Mouse (Mus musculus) T-helper 17 cell (primary cell): ENCODE results near the gene Zcchc4.
"Not testable (repeated sequence)": the region's sequence is repeated elsewhere in the genome, so short reads cannot be mapped to it uniquely, and the experiment has no call there.

Experiments
- in situ Hi-C, 2 experiments: fragments of 300-600 bp; cut with MboI, MseI; formaldehyde crosslinking; loops; 1 replicate in 1 of 2; 2 replicates in 1 of 2; pipeline ENCODE4 v1.15.1; 2025; ENCODE audit warnings: high pct_unique_total_duplicates in 2 of 2

Zcchc4 gene

DNA sequence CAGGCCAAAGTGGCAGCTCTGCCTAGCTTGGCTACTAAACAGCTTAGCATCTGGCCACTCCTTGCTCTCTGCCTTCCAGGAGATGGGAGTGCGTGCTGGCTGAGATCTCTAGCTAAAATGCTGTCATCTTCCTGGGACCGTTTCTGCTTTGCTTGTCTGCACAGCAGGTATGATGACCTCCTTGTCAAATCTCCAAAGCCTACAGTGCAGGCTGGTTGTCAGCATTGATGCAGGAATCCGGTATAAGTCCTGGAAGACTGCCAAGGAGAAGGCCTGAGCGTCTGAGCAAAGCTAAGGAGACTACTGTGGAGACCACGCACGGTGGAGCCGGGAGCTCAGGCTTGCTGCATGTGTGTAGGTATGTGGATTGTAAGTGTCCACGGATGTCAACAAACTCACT lies at the start of gene Zcchc4:
Zcchc4 (plus strand) TSS at position 173 of the 400 bp plus-strand sequence.
- in situ Hi-C loops = no loop called here

DNA sequence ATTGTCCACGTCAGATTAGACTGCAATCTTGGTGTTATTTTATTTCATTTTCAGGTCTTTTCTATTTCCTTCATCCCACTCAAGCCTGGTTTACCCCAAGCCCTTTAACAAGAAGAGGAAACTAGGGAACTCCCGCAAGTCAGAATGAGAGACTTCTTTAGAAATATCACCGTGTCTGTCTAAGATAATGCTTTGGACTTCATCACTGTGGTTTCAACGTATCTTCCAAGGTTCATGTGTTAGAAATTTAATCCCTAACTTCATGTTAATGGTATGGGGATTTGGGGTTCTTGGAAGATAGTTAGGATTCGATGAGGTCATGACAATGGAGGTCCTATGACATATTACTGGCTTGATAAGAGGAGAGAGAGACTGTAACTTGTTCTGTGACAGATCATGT lies 47.5 kb upstream of the Zcchc4 start:
- in situ Hi-C loops = no loop called here

DNA sequence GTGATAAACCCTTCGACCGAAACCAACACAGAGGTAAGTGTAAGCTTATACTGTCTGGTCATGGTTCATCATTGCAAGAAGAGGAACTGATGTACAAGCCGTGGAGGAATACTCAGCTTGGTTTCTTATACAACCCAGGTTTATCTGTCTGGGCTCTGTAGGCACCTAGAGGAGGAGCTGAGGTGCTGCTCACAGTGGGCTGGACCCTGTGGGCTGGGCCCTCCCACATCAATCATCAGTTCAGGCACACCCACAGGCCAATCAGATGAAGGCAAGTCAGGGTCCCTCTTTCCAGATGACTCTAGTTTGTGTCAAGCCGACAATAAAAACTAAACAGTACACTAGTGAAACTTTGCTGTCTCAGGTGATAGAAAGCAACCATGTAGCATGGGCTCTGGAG lies 42.4 kb upstream of the Zcchc4 start:
- in situ Hi-C loops = no loop called here

DNA sequence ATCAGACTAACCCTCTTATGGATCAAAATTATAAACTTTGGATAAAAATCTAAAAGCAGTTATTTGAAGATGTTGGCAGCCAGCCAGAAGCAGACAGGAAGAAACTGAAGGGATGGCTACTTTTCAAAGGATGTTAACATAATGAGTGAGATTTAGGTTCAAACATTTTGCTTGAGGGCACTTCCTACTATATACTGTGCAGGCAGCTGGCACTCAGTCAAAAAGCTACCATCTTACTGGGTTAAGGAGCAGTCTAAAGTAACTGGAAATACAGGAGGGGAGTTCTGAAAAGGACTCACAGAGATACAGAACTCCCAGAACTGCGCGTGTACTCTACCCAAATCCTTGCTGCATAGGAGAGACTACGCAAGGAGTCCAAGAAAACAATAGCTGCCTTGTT lies 39.2 kb upstream of the Zcchc4 start:
- in situ Hi-C loops = loop anchor here in 1 of 2 experiments (5.0 kb wide), 1 partner anchor 101 kb away; no protein-coding TSS in a partner anchor

DNA sequence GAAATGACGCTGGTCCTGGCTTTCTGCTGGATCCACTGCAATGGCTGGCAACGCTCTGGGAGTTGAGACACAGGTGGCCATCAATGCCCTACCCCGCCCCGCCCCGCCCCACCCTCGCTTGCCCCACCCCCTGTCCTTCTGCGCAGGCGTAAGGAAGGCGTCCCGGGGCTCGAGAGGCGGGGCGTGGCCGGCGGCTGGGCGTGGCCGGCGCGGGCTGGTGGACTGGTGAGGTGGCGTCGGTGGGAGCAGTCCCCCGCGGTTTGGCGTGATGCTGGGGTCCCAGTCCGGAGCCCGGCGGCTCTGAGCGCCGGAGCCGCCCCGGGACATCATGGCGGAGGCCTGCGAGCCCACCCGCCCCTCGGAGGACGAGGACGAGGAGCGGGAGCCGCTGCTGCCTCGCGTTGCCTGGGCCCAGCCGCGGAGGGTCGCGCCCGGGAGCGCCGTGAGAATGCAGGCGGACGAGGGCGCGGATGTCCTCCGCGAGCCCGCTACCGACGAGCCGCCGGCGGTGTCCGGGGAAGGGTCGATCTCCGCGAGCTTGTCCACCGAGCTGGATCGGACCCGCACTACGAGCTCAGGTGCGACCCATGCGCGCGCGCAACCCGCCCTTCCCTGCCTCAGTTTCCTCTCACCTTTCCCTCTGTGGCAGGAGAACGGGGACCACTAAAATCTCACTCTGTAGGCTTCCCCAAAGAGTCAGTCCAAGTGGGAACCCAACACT lies 33.7 kb upstream of the Zcchc4 start, which contains the start of gene Pi4k2b:
Pi4k2b (plus strand) TSS at position 184 of the 721 bp plus-strand sequence.
- in situ Hi-C loops = no loop called here

DNA sequence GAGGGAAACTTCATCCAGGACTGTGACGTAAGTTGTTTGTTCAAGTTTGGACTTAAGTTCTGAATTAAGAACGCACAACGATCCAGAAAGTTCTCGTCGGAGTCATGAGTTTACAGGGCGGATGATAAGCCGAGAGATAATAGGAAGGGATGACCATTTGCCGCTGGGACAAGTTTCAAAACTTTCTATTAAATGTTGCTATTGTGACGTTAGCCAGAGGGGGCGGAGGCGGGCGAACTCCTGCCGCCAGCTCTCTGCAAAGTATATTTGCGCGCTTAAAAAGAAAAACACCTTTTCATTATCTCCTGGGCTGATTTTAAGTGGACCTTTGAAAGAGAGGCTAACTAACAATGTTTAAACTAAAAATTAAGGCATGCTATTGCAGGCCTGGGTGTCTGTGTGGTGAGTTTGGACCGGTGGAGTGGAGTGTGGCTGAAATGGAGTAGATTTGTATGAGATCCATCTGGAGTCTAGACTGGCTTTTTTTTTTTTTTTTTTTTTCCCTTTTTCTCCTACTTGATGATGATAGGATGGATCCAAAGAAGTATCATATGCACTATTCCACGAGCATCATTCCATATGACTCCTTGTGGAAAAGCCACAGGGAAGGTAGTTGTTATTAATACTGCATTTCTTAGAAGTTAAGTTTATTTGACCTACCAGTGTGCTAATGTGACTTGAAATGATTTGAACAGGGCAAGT lies 32.9 kb upstream of the Zcchc4 start:
- in situ Hi-C loops = no loop called here

DNA sequence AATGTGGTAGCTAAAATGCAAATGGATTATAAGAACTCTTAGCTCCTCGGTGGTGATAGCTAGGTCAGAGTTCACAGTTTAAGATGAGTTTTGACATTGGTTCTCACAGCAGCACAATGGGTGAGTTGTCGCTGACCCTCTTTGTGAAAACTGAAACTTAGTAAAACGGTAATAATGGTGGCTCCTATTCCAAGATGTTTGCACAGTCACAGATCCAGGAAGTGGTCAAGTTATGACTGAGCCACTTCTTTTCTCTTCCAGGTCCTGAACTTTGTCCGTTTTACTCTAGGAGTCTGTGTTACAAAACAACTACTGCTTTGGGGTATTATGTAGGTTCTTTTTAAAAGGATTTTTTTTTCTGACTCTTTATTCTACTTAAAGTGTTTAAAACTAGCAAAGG lies 32.0 kb upstream of the Zcchc4 start:
- in situ Hi-C loops = no loop called here

DNA sequence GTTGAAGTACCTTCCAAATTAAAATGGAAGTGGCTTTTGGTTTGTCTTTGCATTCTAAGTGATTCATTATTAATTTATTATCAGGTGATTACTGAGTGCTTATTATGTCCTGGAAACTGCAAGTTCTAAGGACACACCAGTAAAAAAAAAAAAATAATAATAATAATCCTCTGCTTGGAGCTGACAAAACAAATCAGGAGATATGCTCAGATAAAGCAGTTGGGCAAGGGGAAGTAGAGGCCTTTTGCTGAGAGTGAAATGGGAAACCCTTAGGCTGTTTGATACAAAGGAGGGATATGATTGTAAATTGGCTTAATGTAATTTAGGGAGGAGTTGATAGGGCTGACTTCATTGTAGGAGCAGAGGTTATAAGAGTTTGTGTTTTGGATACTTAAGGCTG lies 28.3 kb upstream of the Zcchc4 start:
- in situ Hi-C loops = loop anchor here in 1 of 2 experiments (5.0 kb wide), 1 partner anchor 35 kb away; no protein-coding TSS in a partner anchor

DNA sequence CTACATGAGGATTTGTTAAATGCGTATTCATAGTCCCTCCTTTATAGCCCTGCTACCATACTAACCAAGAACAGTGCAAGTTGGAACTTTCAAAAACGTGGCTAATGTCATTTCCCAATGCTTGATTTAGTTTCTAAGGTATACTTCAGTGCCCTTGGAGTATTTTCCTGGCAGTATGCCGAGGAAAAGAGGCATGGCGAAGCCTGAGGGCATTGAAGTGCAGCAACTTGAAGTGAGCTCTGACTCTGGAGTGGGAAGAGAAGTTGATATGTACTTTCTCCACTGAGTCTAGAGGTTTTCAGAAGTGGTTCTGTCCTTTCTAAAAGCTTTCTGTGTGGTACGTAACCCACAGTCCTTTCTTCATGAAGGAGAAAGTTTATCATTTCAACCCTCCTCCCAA lies 26.5 kb upstream of the Zcchc4 start:
- in situ Hi-C loops = loop anchor here in 1 of 2 experiments (5.0 kb wide), 1 partner anchor 34 kb away; no protein-coding TSS in a partner anchor

DNA sequence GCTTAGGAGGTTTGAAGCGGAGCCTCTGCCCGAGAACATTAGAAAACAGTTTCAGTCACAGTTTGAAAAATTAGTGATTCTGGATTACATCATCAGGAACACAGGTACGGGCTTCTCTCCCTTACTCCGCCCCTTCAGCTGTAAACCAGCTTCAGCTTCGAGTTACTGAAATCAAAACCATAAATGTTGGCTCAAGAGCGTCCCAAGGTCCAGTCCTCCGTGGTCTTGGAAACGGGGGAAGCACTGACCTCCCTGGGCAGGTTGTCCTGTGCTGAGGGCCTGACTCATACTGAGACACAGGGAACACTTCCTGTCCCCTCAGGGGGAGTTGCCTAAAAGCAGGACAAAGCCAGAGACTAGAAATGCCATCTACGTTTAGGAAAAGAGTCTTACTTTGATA lies 22.1 kb upstream of the Zcchc4 start:
- in situ Hi-C loops = no loop called here

DNA sequence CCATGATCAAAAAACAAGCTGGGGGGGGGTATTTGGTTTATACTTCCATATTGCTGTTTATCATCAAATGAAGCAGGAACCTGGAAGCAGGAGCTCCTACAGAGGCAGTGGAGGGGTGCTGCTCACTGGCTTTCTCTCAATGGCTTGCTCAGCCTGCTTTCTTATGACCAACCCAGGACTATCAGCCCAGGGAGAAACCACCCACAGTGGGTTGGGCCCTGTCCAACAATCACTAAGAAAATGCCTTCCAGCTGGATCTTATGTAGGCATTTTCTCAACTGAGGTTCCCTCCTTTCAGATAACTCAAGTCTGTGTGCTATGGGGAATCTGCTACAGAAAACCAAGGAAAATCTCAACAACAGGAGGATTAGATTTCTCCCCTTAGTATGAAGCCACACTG lies 21.0 kb upstream of the Zcchc4 start:
- in situ Hi-C loops = no loop called here

DNA sequence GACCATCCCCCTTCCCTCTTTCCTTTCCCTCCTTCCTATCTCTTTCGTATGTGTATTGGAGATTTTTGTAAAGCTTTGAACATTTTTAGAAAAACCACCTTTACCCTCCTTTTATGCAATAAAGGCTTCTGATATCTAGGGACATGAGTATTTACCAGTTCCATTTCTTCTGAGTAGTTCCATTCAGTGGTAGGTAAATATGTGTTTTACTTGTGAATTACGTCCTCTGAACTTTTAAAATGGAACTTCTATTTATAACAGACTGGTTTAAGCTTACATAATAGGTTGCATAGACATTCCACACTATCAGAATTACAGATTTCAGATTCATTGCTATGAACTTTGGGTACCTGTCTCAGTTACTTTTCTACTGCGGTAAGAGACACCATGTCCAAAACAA lies 19.9 kb upstream of the Zcchc4 start:
- in situ Hi-C loops = no loop called here

DNA sequence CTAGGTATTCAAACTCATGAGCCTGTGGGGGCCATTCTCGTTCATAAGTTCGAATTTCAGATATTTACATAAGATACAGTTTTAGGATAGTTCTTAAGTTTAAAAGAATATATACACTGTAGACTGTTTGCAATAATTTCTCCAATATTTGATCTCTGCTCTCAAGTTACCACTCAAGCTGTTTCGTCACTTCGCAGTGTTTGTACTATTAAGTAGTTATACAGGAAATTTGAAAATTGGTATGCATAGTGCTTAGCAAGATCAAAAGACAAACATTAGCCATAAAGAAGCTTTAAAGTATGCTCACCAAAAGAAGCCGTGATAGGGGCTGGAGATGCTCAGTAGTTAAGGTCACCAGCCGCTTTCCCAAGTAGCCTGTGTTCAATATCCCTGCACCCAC lies 19.2 kb upstream of the Zcchc4 start:
- in situ Hi-C loops = no loop called here

DNA sequence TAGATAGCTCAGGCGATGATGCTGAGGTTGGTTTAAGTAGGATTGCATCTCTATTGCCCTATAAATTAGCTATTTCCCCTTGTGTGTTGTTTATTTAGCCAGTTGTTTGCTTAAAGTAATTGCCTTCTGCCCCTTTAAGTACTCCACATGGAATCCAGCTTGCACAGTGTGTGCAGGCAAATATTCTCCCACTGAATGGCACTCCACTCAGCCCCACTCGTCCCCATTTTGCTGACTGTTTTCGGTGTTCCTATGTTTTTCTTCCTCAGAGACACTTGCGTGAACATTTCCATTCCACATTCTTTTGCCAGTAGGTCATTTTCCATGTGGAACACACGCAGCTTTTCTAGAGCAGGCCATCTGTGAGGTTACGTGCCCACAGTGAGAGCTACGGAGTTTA lies 12.6 kb upstream of the Zcchc4 start:
- in situ Hi-C loops = no loop called here

DNA sequence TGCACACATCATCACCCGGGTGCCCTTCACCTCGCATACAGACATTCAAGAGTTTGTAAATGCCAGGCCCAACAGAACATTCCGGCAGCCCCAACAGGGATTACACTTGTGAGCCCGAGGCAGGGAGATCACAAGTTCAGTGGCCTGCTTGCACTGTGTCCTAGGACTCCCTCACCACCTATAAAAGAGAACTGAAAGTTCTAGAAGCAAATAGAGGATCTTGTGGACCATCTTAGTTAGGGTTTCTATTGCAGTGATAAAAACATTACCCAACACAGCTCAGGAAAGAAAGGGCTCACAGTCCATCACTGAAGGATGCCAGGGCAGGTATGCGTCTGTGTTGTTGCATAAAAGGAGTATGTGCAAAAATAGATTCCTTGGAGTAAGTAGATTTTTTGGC lies 942 bp upstream of the Zcchc4 start:
- in situ Hi-C loops = no loop called here

DNA sequence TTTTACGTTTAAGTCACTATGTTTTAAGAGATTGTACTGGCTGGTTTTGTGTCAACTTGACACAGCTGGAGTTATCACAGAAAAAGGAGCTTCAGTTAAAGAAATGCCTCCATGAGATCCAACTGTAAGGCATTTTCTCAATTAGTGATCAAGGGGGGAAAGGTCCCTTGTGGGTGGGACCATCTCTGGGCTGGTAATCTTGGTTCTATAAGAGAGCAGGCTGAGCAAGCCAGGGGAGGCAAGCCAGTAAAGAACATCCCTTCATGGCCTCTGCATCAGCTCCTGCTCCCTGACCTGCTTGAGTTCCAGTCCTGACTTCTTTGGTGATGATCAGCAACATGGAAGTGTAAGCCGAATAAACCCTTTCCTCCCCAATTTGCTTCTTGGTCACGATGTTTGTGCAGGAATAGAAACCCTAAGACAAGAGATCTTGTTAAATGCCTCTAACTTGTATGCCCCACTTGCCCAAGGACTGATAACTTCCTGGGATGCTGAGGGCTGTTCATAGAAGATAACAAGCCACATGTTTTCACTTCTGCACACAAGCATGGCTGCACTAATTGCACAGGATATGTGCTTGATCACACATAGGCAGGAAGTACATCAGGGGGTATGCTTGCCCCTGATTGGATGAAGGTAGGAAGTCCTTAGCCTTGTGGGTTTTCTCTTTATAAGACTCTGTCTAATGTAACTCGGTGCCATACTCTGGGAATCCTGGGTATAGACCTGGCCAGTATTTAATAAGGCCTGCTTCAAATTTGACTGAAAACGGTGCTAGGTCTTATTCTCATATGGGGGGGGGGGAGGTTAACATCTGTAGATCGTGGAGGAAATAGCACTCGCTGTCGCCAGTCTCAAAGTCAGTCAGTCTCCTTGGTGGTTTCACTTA lies 1.5 kb downstream of the Zcchc4 start:
- in situ Hi-C loops = not testable (repeated sequence)

DNA sequence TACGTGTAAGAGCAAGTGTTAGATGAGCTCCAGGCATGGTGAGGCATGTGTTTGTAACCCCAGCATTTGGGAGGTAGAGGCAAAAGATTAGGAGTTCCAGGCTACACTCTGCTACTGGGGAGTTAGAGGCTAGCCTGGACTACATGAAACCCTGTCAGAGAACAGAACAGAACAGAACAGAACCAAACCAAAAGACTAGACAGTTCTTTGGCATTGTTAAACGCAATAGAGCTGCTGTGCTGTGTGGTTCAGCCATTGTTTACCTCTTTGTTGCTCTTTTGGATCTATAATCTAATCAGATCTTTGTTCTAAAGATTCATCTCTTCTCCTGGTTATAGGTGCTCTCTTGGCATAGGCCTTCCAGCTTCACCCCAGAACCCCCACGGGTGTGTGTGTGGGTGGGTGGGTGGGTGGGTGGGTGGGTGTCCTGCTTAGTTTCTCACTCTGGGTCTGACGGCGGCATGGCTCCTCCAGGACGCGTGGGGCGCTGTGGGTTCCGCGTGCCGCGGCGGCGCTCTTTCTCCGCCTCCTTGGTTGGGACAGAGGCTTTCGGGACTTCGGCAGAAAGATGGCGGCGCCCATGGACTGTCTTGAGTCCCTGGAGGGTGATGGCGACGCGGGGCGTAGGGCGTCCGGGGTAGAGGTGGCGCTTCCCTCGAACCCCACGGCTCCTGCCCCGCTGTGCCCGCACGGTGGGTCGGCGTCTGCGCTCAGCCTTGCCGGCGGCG lies 7.5 kb downstream of the Zcchc4 start:
- in situ Hi-C loops = loop anchor here in 1 of 2 experiments (5.0 kb wide), 1 partner anchor 35 kb away; no protein-coding TSS in a partner anchor

DNA sequence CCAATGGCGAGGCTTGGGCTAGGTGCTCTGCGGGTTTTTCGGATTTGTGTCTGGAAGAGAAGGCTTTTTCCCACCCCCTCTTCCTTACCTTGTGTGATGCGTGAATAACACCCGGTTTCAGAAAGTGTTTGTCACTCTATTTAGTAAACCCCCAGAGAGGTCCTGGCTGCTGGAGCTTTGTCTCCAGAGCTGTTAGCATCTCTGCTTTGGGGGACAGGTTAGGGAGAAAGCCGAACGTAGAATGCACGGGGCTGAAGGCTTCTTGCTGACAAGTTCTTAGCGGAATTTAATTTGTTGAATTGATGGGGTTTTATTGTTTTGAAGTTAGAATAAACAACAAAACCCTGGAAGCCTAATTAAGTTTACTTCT lies 8.0 kb downstream of the Zcchc4 start:
- in situ Hi-C loops = loop anchor here in 1 of 2 experiments (5.0 kb wide), 1 partner anchor 36 kb away; no protein-coding TSS in a partner anchor

DNA sequence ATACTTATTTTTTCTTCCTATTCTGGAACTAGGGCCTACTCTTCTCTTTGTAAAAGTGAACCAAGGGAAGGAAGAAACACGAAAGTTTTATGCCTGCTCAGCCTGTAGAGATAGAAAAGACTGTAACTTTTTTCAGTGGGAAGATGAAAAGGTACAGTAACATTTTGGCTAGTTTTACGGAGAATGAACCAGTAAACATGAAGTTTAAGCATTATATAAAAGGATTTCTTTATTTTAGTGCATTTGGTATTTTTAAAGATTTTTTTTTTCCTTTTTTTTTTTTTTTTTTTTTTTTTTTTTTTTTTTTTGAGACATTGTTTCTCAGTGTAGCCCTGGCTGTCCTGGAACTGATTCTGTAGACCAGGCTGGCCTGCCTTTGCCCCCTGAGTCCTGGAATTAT lies 8.7 kb downstream of the Zcchc4 start:
- in situ Hi-C loops = loop anchor here in 1 of 2 experiments (5.0 kb wide), 1 partner anchor 37 kb away; no protein-coding TSS in a partner anchor

DNA sequence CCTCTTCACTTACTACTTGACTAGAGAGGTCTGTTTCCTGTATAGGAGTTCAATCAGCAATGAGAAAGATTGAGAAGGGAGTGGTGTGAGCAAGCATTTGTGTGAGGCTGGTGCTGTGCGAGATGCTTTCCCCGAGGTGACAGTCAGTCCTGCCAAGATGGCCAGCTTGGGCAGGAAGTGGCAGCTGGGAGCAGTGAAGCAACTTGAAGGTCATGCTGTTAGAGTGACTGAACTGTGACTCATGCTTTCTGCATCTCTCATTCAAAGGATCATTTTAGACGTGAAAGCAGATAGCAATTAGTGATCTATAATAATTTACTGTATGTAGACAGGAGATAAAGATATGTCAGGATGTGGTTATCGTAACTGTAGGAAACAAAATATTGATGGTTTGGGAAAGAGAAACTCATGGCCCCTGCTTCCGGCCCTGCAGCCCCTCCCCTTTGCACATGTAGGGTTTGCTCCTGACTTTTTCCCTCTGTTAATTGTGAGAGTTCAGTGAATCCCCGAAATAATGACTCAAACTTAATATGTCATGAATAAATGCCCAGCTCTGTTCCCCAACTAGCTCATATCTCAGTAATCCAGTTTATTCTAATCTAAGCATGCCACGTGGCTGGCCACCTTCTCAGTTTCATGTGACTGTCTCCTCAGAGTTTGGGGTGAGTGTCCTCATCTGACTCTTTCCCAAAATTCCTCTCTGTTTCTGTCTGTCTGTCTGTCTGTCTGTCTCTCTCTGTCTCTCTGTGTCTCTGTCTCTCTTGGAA lies 11.5 kb downstream of the Zcchc4 start:
- in situ Hi-C loops = no loop called here
